22 mouse cellular contexts compared by ENCODE assay signal in genomic region chr6:59524940-59525265, GRCm38 (mm10).
DNase-seq lines count a peak whose midpoint lies in the region; ATAC-seq lines count a peak whose summit lies in the region.
"Had no signal": no experiment of that assay in that cellular context is flagged by ENCODE, and none has a peak within 500 bp of the region (broad histone marks: within the 10 kb centered on the region; RNA-seq: fewer than 3 reads in every experiment).

No protein-coding gene starts in this region.

- intact Hi-C loops in left cerebral cortex, postnatal 10 days (cut with DNase I), result no loop called here

- peaks cover 11% of the 10 kb centered on the region; the same call in 1 of the 2 replicates for H3K4me1 ChIP-seq in kidney, embryonic 15.5 days
- H3K4me1 ChIP-seq: embryonic facial prominence, embryonic 12.5 days; forebrain, embryonic 12.5 days; heart, embryonic 10.5 days; hindbrain, embryonic 12.5 days had no signal

- peak; percentile 74 for ATAC-seq in frontal cortex, adult (ENCODE audit: low TSS enrichment)
- ATAC-seq in kidney, embryonic 15.5 days (replicated peaks; ENCODE audit: low FRiP score), result no peak
- ATAC-seq: forebrain, embryonic 16.5 days; hindbrain, embryonic 16.5 days had no signal

- no peaks in the 10 kb centered on the region for H3K36me3 ChIP-seq in kidney, embryonic 15.5 days
- H3K36me3 ChIP-seq: embryonic facial prominence, embryonic 12.5 days; forebrain, embryonic 12.5 days; heart, embryonic 10.5 days; hindbrain, embryonic 12.5 days had no signal

- WGBS in kidney, embryonic 15.5 days, result 52% methylated on average over 1 of the region's 1 CpGs

- no peak overlapping the region for H3K9ac ChIP-seq in kidney, embryonic 15.5 days
- H3K9ac ChIP-seq: embryonic facial prominence, embryonic 12.5 days; forebrain, embryonic 12.5 days; hindbrain, embryonic 12.5 days had no signal

- H3K27me3 ChIP-seq in kidney, embryonic 15.5 days, result no peaks in the 10 kb centered on the region
- H3K27me3 ChIP-seq: embryonic facial prominence, embryonic 12.5 days; forebrain, embryonic 12.5 days; hindbrain, embryonic 12.5 days had no signal

- H3K9me3 ChIP-seq in kidney, embryonic 15.5 days (replicated peaks), result no peaks in the 10 kb centered on the region
- H3K9me3 ChIP-seq: embryonic facial prominence, embryonic 12.5 days; forebrain, embryonic 12.5 days; heart, embryonic 10.5 days; hindbrain, embryonic 12.5 days had no signal

- peak overlapping the region; percentile 54 for H3K27ac ChIP-seq in kidney, embryonic 15.5 days
- H3K27ac ChIP-seq: embryonic facial prominence, embryonic 12.5 days; forebrain, embryonic 12.5 days; heart, embryonic 10.5 days; hindbrain, embryonic 12.5 days had no signal

- no peak for DNase-seq in frontal cortex, postnatal 14 days (ENCODE audit: low spot score in 2 of 2)
- DNase-seq in kidney, postnatal 10 days, result no peak
- peak; percentile 3 to 20 for DNase-seq in left cerebral cortex, adult 9 months (ENCODE audit: low spot score in 2 of 2)
- DNase-seq in left cerebral cortex, postnatal 10 days (ENCODE audit: extremely low spot score in 1 of 2, low spot score in 2 of 2), result no peak
- DNase-seq in telencephalon, adult 2 months (ENCODE audit: low read depth, low spot score), result peak; percentile 48
- no peak for DNase-seq in retina, postnatal 1 day
- DNase-seq: adrenal gland, postnatal 14 days; cerebellum, adult 2 months; cerebellum, postnatal 10 days; embryo, embryonic 11 days; gastrocnemius, postnatal 10 days; heart, adult 18-20 months; heart, postnatal 10 days; heart, postnatal 4 days had no signal

- H3K4me3 ChIP-seq in kidney, embryonic 15.5 days (replicated peaks), result no peak overlapping the region
- H3K4me3 ChIP-seq: embryonic facial prominence, embryonic 12.5 days; forebrain, embryonic 12.5 days; heart, embryonic 10.5 days; hindbrain, embryonic 12.5 days had no signal

- no peak overlapping the region for H3K4me2 ChIP-seq in kidney, embryonic 15.5 days
- H3K4me2 ChIP-seq: embryonic facial prominence, embryonic 12.5 days; forebrain, embryonic 12.5 days; hindbrain, embryonic 12.5 days had no signal

Comparison
In these comparisons a context has a peak if more than half of its experiments do, and no peak if none do; other contexts are left out.
1. DNase-seq: peak in left cerebral cortex, adult 9 months (2 of 2) and telencephalon, adult 2 months (single experiment); none in frontal cortex, postnatal 14 days (0 of 2), kidney, postnatal 10 days (single experiment), left cerebral cortex, postnatal 10 days (0 of 2) and retina, postnatal 1 day (single experiment).